ENCODE assay signal across 11 mouse cellular contexts in the genomic region with DNA sequence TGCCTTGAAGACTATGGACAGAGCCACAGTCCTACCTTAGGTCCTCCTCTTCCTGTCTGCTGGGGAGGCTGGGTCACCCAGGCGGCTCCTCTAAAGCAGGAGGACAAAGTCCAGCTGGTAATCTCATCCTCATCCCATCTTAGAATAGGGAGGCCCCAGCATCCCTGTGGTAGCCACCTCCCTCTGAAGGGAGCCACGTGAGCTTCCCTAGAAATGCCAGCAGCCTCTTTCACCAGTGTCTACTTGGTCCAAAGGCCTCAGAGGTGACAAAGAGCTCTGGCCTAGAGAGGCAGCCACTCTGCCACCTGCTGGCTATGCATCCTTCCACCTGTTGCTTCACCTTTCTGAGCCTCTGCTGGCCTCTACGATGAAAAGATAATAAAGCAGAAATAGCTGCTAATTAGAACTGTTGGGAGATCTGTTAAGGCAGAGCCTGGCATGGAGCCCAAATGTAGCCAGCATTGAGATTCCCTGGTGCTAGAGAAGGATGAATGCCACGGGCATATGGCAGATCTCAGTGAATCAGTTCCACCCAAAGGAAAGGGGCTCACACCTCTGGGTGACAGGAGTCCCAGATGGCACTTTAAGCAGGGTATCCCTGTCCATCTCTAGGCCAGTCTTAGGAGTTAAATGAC. TPM values are rescaled to one million over a fixed set of nuclear protein-coding genes. Genes with fewer than 3 reads are reported as not detected.
DNase-seq lines count a peak whose midpoint lies in the region; ATAC-seq and TF ChIP-seq lines count a peak whose summit lies in the region.
"Had no signal": no experiment of that assay in that cellular context is flagged by ENCODE, and none has a peak within 500 bp of the region (broad histone marks: within the 10 kb centered on the region; RNA-seq: fewer than 3 reads in every experiment).

No protein-coding gene starts in this region.

- no peak overlapping the region for H3K4me3 ChIP-seq in liver, adult 2 months (ENCODE audit: insufficient read depth, low read depth, low read length)
- no peak overlapping the region for H3K4me3 ChIP-seq in intestine, postnatal 0 days (ENCODE audit: low read depth, low read length)
- no peak overlapping the region for H3K4me3 ChIP-seq in midbrain, embryonic 16.5 days (ENCODE audit: low read depth, low read length)
- H3K4me3 ChIP-seq in midbrain, embryonic 14.5 days (replicated peaks; ENCODE audit: low read depth, low read length), result no peak overlapping the region
- H3K4me3 ChIP-seq: liver, embryonic 13.5 days had no signal

- peak; percentile 99 for ATAC-seq in intestine, postnatal 0 days
- no peak for ATAC-seq in midbrain, embryonic 16.5 days
- ATAC-seq in midbrain, embryonic 14.5 days (ENCODE audit: low FRiP score, low TSS enrichment), result no peak

- no peak overlapping the region for H3K9ac ChIP-seq in liver, adult 2 months (ENCODE audit: low read depth, low read length)
- H3K9ac ChIP-seq in intestine, postnatal 0 days (ENCODE audit: low read depth, low read length), result 0 out of 2 replicates have a peak overlapping the region, but pooled peaks have one; percentile 1
- no peak overlapping the region for H3K9ac ChIP-seq in midbrain, embryonic 16.5 days (ENCODE audit: low read depth, low read length)
- H3K9ac ChIP-seq in midbrain, embryonic 14.5 days (replicated peaks; ENCODE audit: low read length), result no peak overlapping the region
- H3K9ac ChIP-seq: hindbrain, embryonic 14.5 days; liver, embryonic 13.5 days had no signal

- no peak for TF ChIP-seq POLR2A in liver, adult 2 months (IDR thresholded peaks at IDR 0.05; ENCODE audit: extremely low read depth, insufficient read depth, low read length)

- no peaks in the 10 kb centered on the region for H3K36me3 ChIP-seq in liver, adult 2 months (ENCODE audit: control insufficient read depth, insufficient read depth, low read length)
- no peaks in the 10 kb centered on the region for H3K36me3 ChIP-seq in intestine, postnatal 0 days (ENCODE audit: control insufficient read depth, insufficient read depth)
- no peaks in the 10 kb centered on the region for H3K36me3 ChIP-seq in midbrain, embryonic 16.5 days (ENCODE audit: control insufficient read depth, insufficient read depth, low read length)
- H3K36me3 ChIP-seq in midbrain, embryonic 14.5 days (ENCODE audit: control insufficient read depth, insufficient read depth, low read length), result no peaks in the 10 kb centered on the region
- H3K36me3 ChIP-seq: liver, embryonic 13.5 days had no signal

- no peaks in the 10 kb centered on the region for H3K9me3 ChIP-seq in intestine, postnatal 0 days (ENCODE audit: control insufficient read depth)
- H3K9me3 ChIP-seq in midbrain, embryonic 16.5 days (replicated peaks; ENCODE audit: control insufficient read depth, low read length, poor library complexity, severe bottlenecking), result 0 out of 2 replicates have a peak, but pooled peaks cover under 1% of the 10 kb centered on the region
- peaks cover under 1% of the 10 kb centered on the region; the same call in 1 of the 2 replicates for H3K9me3 ChIP-seq in midbrain, embryonic 14.5 days (ENCODE audit: control insufficient read depth, low read length)
- H3K9me3 ChIP-seq: liver, embryonic 13.5 days had no signal

- 42% methylated on average over 4 of the region's 4 CpGs for WGBS in liver, adult 2 months
- 25% methylated on average over 4 of the region's 4 CpGs for WGBS in intestine, postnatal 0 days
- WGBS in midbrain, embryonic 16.5 days, result 57% methylated on average over 4 of the region's 4 CpGs
- 63% methylated on average over 4 of the region's 4 CpGs for WGBS in midbrain, embryonic 14.5 days

- no peak overlapping the region for H3K27ac ChIP-seq in liver, adult 2 months (replicated peaks; ENCODE audit: insufficient read depth, low read depth, low read length)
- H3K27ac ChIP-seq in intestine, postnatal 0 days (ENCODE audit: low read depth, low read length), result no peak overlapping the region
- no peak overlapping the region for H3K27ac ChIP-seq in midbrain, embryonic 16.5 days (ENCODE audit: low read length)
- H3K27ac ChIP-seq in midbrain, embryonic 14.5 days (replicated peaks; ENCODE audit: low read depth, low read length), result no peak overlapping the region
- H3K27ac ChIP-seq: hindbrain, embryonic 14.5 days; liver, embryonic 13.5 days had no signal

- no peaks in the 10 kb centered on the region for H3K4me1 ChIP-seq in liver, adult 2 months (ENCODE audit: control insufficient read depth, insufficient read depth, low read length)
- H3K4me1 ChIP-seq in intestine, postnatal 0 days (replicated peaks; ENCODE audit: control insufficient read depth, insufficient read depth, low read length), result peaks cover 2% of the 10 kb centered on the region; the same call in 1 of the 2 replicates
- H3K4me1 ChIP-seq in midbrain, embryonic 16.5 days (ENCODE audit: control insufficient read depth, insufficient read depth, low read length), result no peaks in the 10 kb centered on the region
- H3K4me1 ChIP-seq in midbrain, embryonic 14.5 days (ENCODE audit: control insufficient read depth, insufficient read depth, low read length), result no peaks in the 10 kb centered on the region
- H3K4me1 ChIP-seq: liver, embryonic 13.5 days had no signal

- TF ChIP-seq CTCF in liver, adult 2 months (IDR thresholded peaks at IDR 0.05; ENCODE audit: low read depth, low read length), result peak; percentile 85
- peak; percentile 87 for TF ChIP-seq CTCF in intestine, postnatal 0 days (IDR thresholded peaks at IDR 0.05; ENCODE audit: low read depth)

- no peaks in the 10 kb centered on the region for H3K79me2 ChIP-seq in liver, adult 2 months (ENCODE audit: control insufficient read depth, insufficient read depth, low read length)

- peak; percentile 43 for DNase-seq in cerebellum, adult 11-12 months
- DNase-seq in cerebellum, adult 11 months, result no peak
- DNase-seq in liver, adult 2 months (ENCODE audit: extremely low read depth, low read depth, low spot score), result peak; percentile 60
- DNase-seq in liver, result no peak
- peak; percentile 75 for DNase-seq in lung, postnatal 36 days
- DNase-seq in midbrain, embryonic 14.5 days, result no peak
- DNase-seq: gastrocnemius, postnatal 25 days; liver, embryonic 13.5 days had no signal

- no peaks in the 10 kb centered on the region for H3K27me3 ChIP-seq in liver, adult 2 months (ENCODE audit: control insufficient read depth, insufficient read depth, low read length)
- H3K27me3 ChIP-seq in intestine, postnatal 0 days (replicated peaks; ENCODE audit: control insufficient read depth, insufficient read depth, low read length), result no peaks in the 10 kb centered on the region
- H3K27me3 ChIP-seq in midbrain, embryonic 16.5 days (ENCODE audit: control insufficient read depth, insufficient read depth, low read depth, low read length), result no peaks in the 10 kb centered on the region
- no peaks in the 10 kb centered on the region for H3K27me3 ChIP-seq in midbrain, embryonic 14.5 days (ENCODE audit: control insufficient read depth, insufficient read depth, low read length)
- H3K27me3 ChIP-seq: liver, embryonic 13.5 days had no signal

- H3K4me2 ChIP-seq in intestine, postnatal 0 days (replicated peaks; ENCODE audit: low read depth), result peak overlapping the region; percentile 13; the same call in 1 of the 2 replicates
- no peak overlapping the region for H3K4me2 ChIP-seq in midbrain, embryonic 16.5 days (ENCODE audit: low read length)
- H3K4me2 ChIP-seq in midbrain, embryonic 14.5 days (ENCODE audit: low read length), result no peak overlapping the region
- H3K4me2 ChIP-seq: hindbrain, embryonic 14.5 days; liver, embryonic 13.5 days had no signal

RNA-seq across cellular contexts. Expression of gene Pdgfa, which starts 10.1 kb away (rescaled TPM):
- total RNA-seq in liver, adult 2 months (2014; rRNA removed), result 2.8 and 3.2 TPM in 2 replicates
- 1.8 and 3.4 TPM in 2 replicates for polyA plus RNA-seq in liver, adult 2 months (2012; rRNA removed)
- 64.4 and 72.0 TPM in 2 replicates for polyA plus RNA-seq in intestine, postnatal 0 days (2015; fragmentation: Nextera tagmentation; extraction: Ambion mirVana)
- polyA plus RNA-seq in midbrain, embryonic 16.5 days (2015; fragmentation: Nextera tagmentation; extraction: Ambion mirVana), result 27.0 and 32.2 TPM in 2 replicates
- 16.2 and 24.6 TPM in 2 replicates for polyA plus RNA-seq in midbrain, embryonic 14.5 days (2014; fragmentation: Nextera tagmentation; extraction: Ambion mirVana)

Comparison
In these comparisons a context has a peak if more than half of its experiments do, and no peak if none do; other contexts are left out.
1. DNase-seq: peak in cerebellum, adult 11-12 months (single experiment), liver, adult 2 months (single experiment) and lung, postnatal 36 days (single experiment); none in cerebellum, adult 11 months (single experiment), liver (single experiment) and midbrain, embryonic 14.5 days (single experiment).